Mouse (Mus musculus) monocyte, adult 5-6 weeks (primary cell): ENCODE data around the gene Bcar1. TPM values are rescaled to one million over a fixed set of nuclear protein-coding genes. Genes with fewer than 3 reads are reported as not detected.

Experiments used
- total RNA-seq: library from RNA; stranded (forward); fragments of 200-1000, 200-491, 200-594 nt; gene quantifications from 3 replicates; pipeline ENCODE4 v1.2.3, GENCODE M21; 2017

Bcar1 gene
- total RNA-seq, 1 experiment from 2014 or later: not detected

Other genes starting within 250 kb of the Bcar1 start
- 2.0 to 3.9 TPM (median 2.7 TPM) in 3 replicates for gene Wdr59, start 221.7 kb downstream of the Bcar1 start, total RNA-seq
- 25.0 to 32.6 TPM (median 27.0 TPM) in 3 replicates for gene Znrf1, start 207.7 kb downstream of the Bcar1 start, total RNA-seq
- gene Ldhd, start 113.4 kb downstream of the Bcar1 start, total RNA-seq: not detected in 3 replicates
- 7.6 to 11.8 TPM (median 9.6 TPM) in 3 replicates for gene Zfp1, start 100.4 kb downstream of the Bcar1 start, total RNA-seq
- gene Ctrb1, start 52.8 kb downstream of the Bcar1 start, total RNA-seq: not detected in 3 replicates
- 135 to 169 TPM (median 155 TPM) in 3 replicates for gene Cfdp1, start 110.5 kb upstream of the Bcar1 start, total RNA-seq
- gene Tmem170, start 132.9 kb upstream of the Bcar1 start, total RNA-seq: 0.95 to 2.5 TPM (median 1.6 TPM) in 3 replicates
- gene Chst5, start 166.6 kb upstream of the Bcar1 start, total RNA-seq: not detected in 3 replicates
- 0.29 to 0.32 TPM in 2 of 3 replicates, not detected in the other for gene Tmem231, start 190.1 kb upstream of the Bcar1 start, total RNA-seq
- 85.9 to 92.1 TPM (median 87.1 TPM) in 3 replicates for gene Gabarapl2, start 196.9 kb upstream of the Bcar1 start, total RNA-seq
- gene Adat1, start 248.5 kb upstream of the Bcar1 start, total RNA-seq: 0.95 to 3.4 TPM (median 3.2 TPM) in 3 replicates